ENCODE assay signal across 25 mouse cellular contexts in genomic region chr10:21224229-21224628, GRCm38 (mm10).
DNase-seq lines count a peak whose midpoint lies in the region; ATAC-seq and TF ChIP-seq lines count a peak whose summit lies in the region.
"Had no signal": no experiment of that assay in that cellular context is flagged by ENCODE, and none has a peak within 500 bp of the region (broad histone marks: within the 10 kb centered on the region; RNA-seq: fewer than 3 reads in every experiment).

No protein-coding gene starts in this region.

- TF ChIP-seq CTCF in gastrocnemius, adult 2 months (IDR thresholded peaks at IDR 0.05), result no peak

- no peak overlapping the region for H3K9ac ChIP-seq in liver, embryonic 11.5 days (ENCODE audit: low read depth, low read length)
- H3K9ac ChIP-seq in liver, embryonic 12.5 days, result no peak overlapping the region
- H3K9ac ChIP-seq: embryonic facial prominence, embryonic 12.5 days; heart, embryonic 13.5 days; hindbrain, embryonic 14.5 days; limb, embryonic 12.5 days; liver, postnatal 0 days; stomach, embryonic 15.5 days had no signal

- no peak overlapping the region for H3K4me3 ChIP-seq in liver, embryonic 11.5 days (ENCODE audit: low read depth, low read length)
- no peak overlapping the region for H3K4me3 ChIP-seq in liver, embryonic 12.5 days
- H3K4me3 ChIP-seq in gastrocnemius, adult 2 months, result no peak overlapping the region
- H3K4me3 ChIP-seq: embryonic facial prominence, embryonic 12.5 days; heart, embryonic 13.5 days; limb, embryonic 12.5 days; stomach, embryonic 15.5 days had no signal

- 0 out of 2 replicates have a peak, but pooled peaks cover 3% of the 10 kb centered on the region for H3K9me3 ChIP-seq in liver, embryonic 11.5 days (ENCODE audit: control insufficient read depth, low read length)
- 0 out of 2 replicates have a peak, but pooled peaks cover 6% of the 10 kb centered on the region for H3K9me3 ChIP-seq in liver, embryonic 12.5 days (replicated peaks)
- H3K9me3 ChIP-seq: embryonic facial prominence, embryonic 12.5 days; heart, embryonic 13.5 days; stomach, embryonic 15.5 days had no signal

- no peak for ATAC-seq in liver, embryonic 11.5 days (replicated peaks; ENCODE audit: low FRiP score)
- ATAC-seq in liver, embryonic 12.5 days, result no peak
- ATAC-seq in activated CD4-positive, CD25-positive, alpha-beta regulatory T cell, adult 4 months, result peak; percentile 68
- ATAC-seq: forebrain, embryonic 14.5 days; liver, postnatal 0 days; Patski had no signal

- H3K4me2 ChIP-seq in liver, embryonic 11.5 days, result no peak overlapping the region
- H3K4me2 ChIP-seq in liver, embryonic 12.5 days, result no peak overlapping the region
- H3K4me2 ChIP-seq: embryonic facial prominence, embryonic 12.5 days; heart, embryonic 13.5 days; hindbrain, embryonic 14.5 days; limb, embryonic 12.5 days; midbrain, embryonic 11.5 days; stomach, embryonic 15.5 days had no signal

- intact Hi-C loops in gastrocnemius, adult 2 months (cut with DNase I), result no loop called here

- H3K27ac ChIP-seq in liver, embryonic 11.5 days (ENCODE audit: low read depth, low read length), result no peak overlapping the region
- no peak overlapping the region for H3K27ac ChIP-seq in liver, embryonic 12.5 days
- H3K27ac ChIP-seq in gastrocnemius, adult 2 months, result no peak overlapping the region
- H3K27ac ChIP-seq: embryonic facial prominence, embryonic 12.5 days; heart, embryonic 13.5 days; hindbrain, embryonic 14.5 days; limb, embryonic 12.5 days; stomach, embryonic 15.5 days had no signal

- peaks cover 13% of the 10 kb centered on the region for H3K4me1 ChIP-seq in liver, embryonic 11.5 days (replicated peaks; ENCODE audit: control insufficient read depth, insufficient read depth, low read length)
- H3K4me1 ChIP-seq in liver, embryonic 12.5 days, result peaks cover 52% of the 10 kb centered on the region
- H3K4me1 ChIP-seq: heart, embryonic 13.5 days; limb, embryonic 12.5 days; stomach, embryonic 15.5 days had no signal

- WGBS in liver, embryonic 11.5 days, result 93% methylated on average over 5 of the region's 5 CpGs
- 84% methylated on average over 5 of the region's 5 CpGs for WGBS in liver, embryonic 12.5 days (ENCODE audit: insufficient replicate concordance)

- peak; percentile 15 for DNase-seq in liver, embryonic 11.5 days (ENCODE audit: low spot score)
- DNase-seq in thymus, postnatal 4 days, result peak; percentile 35
- no peak for DNase-seq in thymus, postnatal 36 days
- DNase-seq in layer of hippocampus, adult 11-12 months (ENCODE audit: low spot score), result no peak
- DNase-seq in gastrocnemius, adult 2 months, result no peak
- DNase-seq: adrenal gland, postnatal 25 days; cerebellum, adult 11-12 months; cerebellum, adult 9-11 months; embryo, embryonic 11 days; gastrocnemius, postnatal 25 days; heart, postnatal 4 days; kidney, adult 2 months; kidney, postnatal 4 days; liver, postnatal 0 days; lung, postnatal 36 days had no signal

- no peaks in the 10 kb centered on the region for H3K36me3 ChIP-seq in liver, embryonic 11.5 days (ENCODE audit: control insufficient read depth, insufficient read depth, low read length)
- H3K36me3 ChIP-seq in liver, embryonic 12.5 days, result no peaks in the 10 kb centered on the region
- H3K36me3 ChIP-seq: embryonic facial prominence, embryonic 12.5 days; heart, embryonic 13.5 days; limb, embryonic 12.5 days; stomach, embryonic 15.5 days had no signal

- no peaks in the 10 kb centered on the region for H3K27me3 ChIP-seq in liver, embryonic 11.5 days (replicated peaks; ENCODE audit: control insufficient read depth, insufficient read depth, low read length)
- H3K27me3 ChIP-seq in liver, embryonic 12.5 days (replicated peaks), result no peaks in the 10 kb centered on the region
- H3K27me3 ChIP-seq: embryonic facial prominence, embryonic 12.5 days; heart, embryonic 13.5 days; limb, embryonic 12.5 days; stomach, embryonic 15.5 days had no signal

Comparison
In these comparisons a context has a peak if more than half of its experiments do, and no peak if none do; other contexts are left out.
1. DNase-seq: peak in liver, embryonic 11.5 days (single experiment) and thymus, postnatal 4 days (single experiment); none in thymus, postnatal 36 days (0 of 2), layer of hippocampus, adult 11-12 months (single experiment) and gastrocnemius, adult 2 months (single experiment).